12 mouse cellular contexts compared by ENCODE assay signal in the genomic region with DNA sequence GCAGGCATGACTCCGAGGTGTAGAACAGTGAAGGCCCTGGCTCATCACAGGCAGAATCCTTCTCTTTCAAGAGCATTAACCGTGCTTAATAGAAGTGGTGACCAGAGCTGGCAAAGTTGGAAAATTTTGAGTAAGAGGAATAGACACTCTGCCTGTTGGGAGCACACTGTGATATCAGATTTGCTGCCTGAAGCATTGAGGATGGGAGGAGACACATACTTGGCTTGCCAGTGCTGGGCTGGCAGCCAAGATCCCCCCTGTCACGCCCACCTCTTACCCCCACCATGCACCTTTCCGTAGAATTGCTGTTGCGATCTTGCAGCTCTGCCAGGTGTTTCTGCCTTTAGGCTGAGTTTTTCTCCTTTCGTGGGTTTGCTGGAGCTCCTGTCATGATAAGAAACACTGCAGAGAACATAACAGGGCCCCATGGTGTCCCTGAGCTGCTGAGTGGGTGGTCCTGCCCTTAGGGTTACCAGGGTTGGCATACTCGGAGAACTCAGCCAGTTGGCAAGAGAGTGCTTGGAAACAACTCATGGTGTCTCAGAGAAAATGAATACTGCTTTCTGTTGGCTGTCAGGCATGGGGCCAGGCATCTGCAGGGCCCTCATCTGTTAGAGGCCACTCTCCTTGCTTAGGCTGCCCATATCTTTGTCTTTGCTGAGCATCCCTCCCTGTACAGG.
DNase-seq lines count a peak whose midpoint lies in the region; ATAC-seq and TF ChIP-seq lines count a peak whose summit lies in the region.
"Had no signal": no experiment of that assay in that cellular context is flagged by ENCODE, and none has a peak within 500 bp of the region (broad histone marks: within the 10 kb centered on the region; RNA-seq: fewer than 3 reads in every experiment).

No protein-coding gene starts in this region.

- H3K36me3 ChIP-seq in hindbrain, embryonic 15.5 days: no peaks in the 10 kb centered on the region
- no peaks in the 10 kb centered on the region for H3K36me3 ChIP-seq in hindbrain, embryonic 10.5 days
- H3K36me3 ChIP-seq in stomach, embryonic 16.5 days (ENCODE audit: control insufficient read depth, insufficient read depth, low read length): no peaks in the 10 kb centered on the region
- no peaks in the 10 kb centered on the region for H3K36me3 ChIP-seq in stomach, postnatal 0 days (ENCODE audit: control insufficient read depth, insufficient read depth, low read length)
- no peaks in the 10 kb centered on the region for H3K36me3 ChIP-seq in hindbrain, postnatal 0 days (ENCODE audit: insufficient read depth, low read length)

- TF ChIP-seq EP300 in stomach, postnatal 0 days (optimal IDR thresholded peaks at IDR 0.05): no peak

- no peak overlapping the region for H3K4me2 ChIP-seq in hindbrain, embryonic 15.5 days
- H3K4me2 ChIP-seq in stomach, embryonic 16.5 days (ENCODE audit: low read depth, low read length): no peak overlapping the region
- no peak overlapping the region for H3K4me2 ChIP-seq in stomach, postnatal 0 days (replicated peaks; ENCODE audit: low read depth)
- H3K4me2 ChIP-seq in hindbrain, postnatal 0 days (ENCODE audit: low read depth, low read length): no peak overlapping the region
- H3K4me2 ChIP-seq: liver, embryonic 11.5 days had no signal

- no peak for TF ChIP-seq CTCF in stomach, postnatal 0 days (IDR thresholded peaks at IDR 0.05; ENCODE audit: low read depth)
- TF ChIP-seq CTCF in hindbrain, postnatal 0 days (IDR thresholded peaks at IDR 0.05; ENCODE audit: low read depth): no peak

- H3K9me3 ChIP-seq in hindbrain, embryonic 15.5 days: no peaks in the 10 kb centered on the region
- H3K9me3 ChIP-seq in hindbrain, embryonic 10.5 days: no peaks in the 10 kb centered on the region
- no peaks in the 10 kb centered on the region for H3K9me3 ChIP-seq in stomach, embryonic 16.5 days (replicated peaks; ENCODE audit: control insufficient read depth, low read length)
- H3K9me3 ChIP-seq in stomach, postnatal 0 days (ENCODE audit: control insufficient read depth, low read length): no peaks in the 10 kb centered on the region
- H3K9me3 ChIP-seq in hindbrain, postnatal 0 days (ENCODE audit: low read length): no peaks in the 10 kb centered on the region

- ATAC-seq in hindbrain, embryonic 15.5 days (ENCODE audit: low FRiP score, low read depth): peak; percentile 84
- peak; percentile 38; the same call in 1 of the 2 replicates for ATAC-seq in stomach, embryonic 16.5 days (ENCODE audit: insufficient read depth, low FRiP score)
- no peak for ATAC-seq in stomach, postnatal 0 days (ENCODE audit: low FRiP score, low TSS enrichment)
- peak; percentile 80 for ATAC-seq in hindbrain, postnatal 0 days

- no peaks in the 10 kb centered on the region for H3K27me3 ChIP-seq in hindbrain, embryonic 15.5 days
- H3K27me3 ChIP-seq in hindbrain, embryonic 10.5 days (ENCODE audit: insufficient read depth, poor library complexity, severe bottlenecking): no peaks in the 10 kb centered on the region
- no peaks in the 10 kb centered on the region for H3K27me3 ChIP-seq in stomach, embryonic 16.5 days (ENCODE audit: control insufficient read depth, insufficient read depth, low read length)
- no peaks in the 10 kb centered on the region for H3K27me3 ChIP-seq in stomach, postnatal 0 days (ENCODE audit: control insufficient read depth, insufficient read depth, low read length)
- H3K27me3 ChIP-seq in hindbrain, postnatal 0 days (ENCODE audit: insufficient read depth, low read length): no peaks in the 10 kb centered on the region

- 62% methylated on average over 7 of the region's 7 CpGs for WGBS in hindbrain, embryonic 15.5 days
- WGBS in hindbrain, embryonic 10.5 days: 87% methylated on average over 7 of the region's 7 CpGs
- 44% methylated on average over 7 of the region's 7 CpGs for WGBS in stomach, embryonic 16.5 days
- 44% methylated on average over 7 of the region's 7 CpGs for WGBS in stomach, postnatal 0 days
- WGBS in hindbrain, postnatal 0 days: 33% methylated on average over 7 of the region's 7 CpGs

- H3K9ac ChIP-seq in hindbrain, embryonic 15.5 days: no peak overlapping the region
- no peak overlapping the region for H3K9ac ChIP-seq in stomach, embryonic 16.5 days (ENCODE audit: low read length)
- no peak overlapping the region for H3K9ac ChIP-seq in stomach, postnatal 0 days (ENCODE audit: low read length)
- H3K9ac ChIP-seq in hindbrain, postnatal 0 days (replicated peaks; ENCODE audit: low read length): no peak overlapping the region

- H3K27ac ChIP-seq in hindbrain, embryonic 15.5 days (replicated peaks): peak overlapping the region; percentile 50
- no peak overlapping the region for H3K27ac ChIP-seq in hindbrain, embryonic 10.5 days
- H3K27ac ChIP-seq in stomach, embryonic 16.5 days (ENCODE audit: low read length): no peak overlapping the region
- no peak overlapping the region for H3K27ac ChIP-seq in stomach, postnatal 0 days (replicated peaks)
- H3K27ac ChIP-seq in hindbrain, postnatal 0 days: 0 out of 2 replicates have a peak overlapping the region, but pooled peaks have one; percentile 17

- H3K4me3 ChIP-seq in hindbrain, embryonic 15.5 days: no peak overlapping the region
- H3K4me3 ChIP-seq in hindbrain, embryonic 10.5 days: no peak overlapping the region
- no peak overlapping the region for H3K4me3 ChIP-seq in stomach, embryonic 16.5 days (replicated peaks; ENCODE audit: low read length)
- no peak overlapping the region for H3K4me3 ChIP-seq in stomach, postnatal 0 days (ENCODE audit: low read depth, low read length)
- no peak overlapping the region for H3K4me3 ChIP-seq in hindbrain, postnatal 0 days (ENCODE audit: low read length)

- DNase-seq in hindbrain, embryonic 10.5 days (ENCODE audit: low spot score): no peak
- DNase-seq in stomach, postnatal 0 days (ENCODE audit: low spot score): no peak
- peak; percentile 80 for DNase-seq in hindbrain, postnatal 0 days (ENCODE audit: low spot score)
- DNase-seq in thymus, postnatal 25 days: no peak
- DNase-seq in natural killer cell, adult 2 months (ENCODE audit: low spot score in 2 of 2): no peak
- no peak for DNase-seq in ovary, postnatal 36 days (ENCODE audit: low spot score)
- DNase-seq: adrenal gland, postnatal 25 days; gastrocnemius, postnatal 14 days; thymus, postnatal 36 days had no signal

- peaks cover 21% of the 10 kb centered on the region; the same call in 1 of the 2 replicates for H3K4me1 ChIP-seq in hindbrain, embryonic 15.5 days (replicated peaks)
- H3K4me1 ChIP-seq in hindbrain, embryonic 10.5 days (replicated peaks): peaks cover 3% of the 10 kb centered on the region; the same call in 1 of the 2 replicates
- H3K4me1 ChIP-seq in stomach, embryonic 16.5 days (ENCODE audit: control insufficient read depth, insufficient read depth, low read length): no peaks in the 10 kb centered on the region
- no peaks in the 10 kb centered on the region for H3K4me1 ChIP-seq in stomach, postnatal 0 days (replicated peaks; ENCODE audit: control insufficient read depth, insufficient read depth)
- peaks cover 15% of the 10 kb centered on the region; the same call in 1 of the 2 replicates for H3K4me1 ChIP-seq in hindbrain, postnatal 0 days (ENCODE audit: insufficient read depth, low read length)

Comparison
In these comparisons a context has a peak if more than half of its experiments do, and no peak if none do; other contexts are left out.
1. H3K27ac ChIP-seq: peak in hindbrain, embryonic 15.5 days (single experiment) and hindbrain, postnatal 0 days (single experiment); none in hindbrain, embryonic 10.5 days (single experiment), stomach, embryonic 16.5 days (single experiment) and stomach, postnatal 0 days (single experiment).